21 mouse cellular contexts compared by ENCODE assay signal in the genomic region with DNA sequence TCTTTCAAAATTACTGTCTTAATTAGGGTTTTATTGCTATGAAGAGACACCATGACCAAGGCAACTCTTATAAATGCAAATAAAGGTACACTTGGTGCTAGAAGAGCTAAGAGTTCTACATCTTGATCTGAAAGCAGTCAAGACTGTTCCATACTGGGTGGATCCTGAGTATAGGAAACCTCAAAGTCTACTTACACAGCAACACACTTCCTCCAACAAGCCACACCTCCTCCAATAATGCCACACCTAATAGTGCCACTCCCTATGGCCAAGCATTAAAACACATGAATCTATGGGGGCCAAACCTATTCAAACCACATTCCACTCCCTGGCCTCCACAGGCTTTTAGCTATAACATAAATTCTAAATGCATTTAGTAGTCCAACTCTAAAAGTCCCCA. TPM values are rescaled to one million over a fixed set of nuclear protein-coding genes. Genes with fewer than 3 reads are reported as not detected.
"Had no signal": no experiment of that assay in that cellular context is flagged by ENCODE, and none has a peak within 500 bp of the region (broad histone marks: within the 10 kb centered on the region; RNA-seq: fewer than 3 reads in every experiment).

No protein-coding gene starts in this region.

- H3K9ac ChIP-seq: kidney, embryonic 15.5 days; limb, embryonic 12.5 days; lung, embryonic 14.5 days; midbrain, embryonic 12.5 days; neural tube, embryonic 13.5 days; stomach, embryonic 15.5 days had no signal

- ATAC-seq: midbrain, embryonic 16.5 days had no signal

- H3K4me3 ChIP-seq: kidney, embryonic 15.5 days; limb, embryonic 12.5 days; midbrain, embryonic 12.5 days; neural tube, embryonic 13.5 days; stomach, embryonic 15.5 days had no signal

- H3K4me1 ChIP-seq: kidney, embryonic 15.5 days; limb, embryonic 12.5 days; midbrain, embryonic 12.5 days; neural tube, embryonic 13.5 days; stomach, embryonic 15.5 days had no signal

- DNase-seq: kidney, adult 2 months; kidney, postnatal 25 days; layer of hippocampus, adult 9-11 months; layer of hippocampus, postnatal 36 days; lung, embryonic 14.5 days; lung, postnatal 10 days; retina, postnatal 1 day; right cerebral cortex, postnatal 4 days; thymus, postnatal 4 days had no signal

- H3K27ac ChIP-seq: kidney, embryonic 15.5 days; limb, embryonic 12.5 days; macrophage; midbrain, embryonic 12.5 days; neural tube, embryonic 13.5 days; stomach, embryonic 15.5 days had no signal

- H3K27me3 ChIP-seq: kidney, embryonic 15.5 days; limb, embryonic 12.5 days; midbrain, embryonic 12.5 days; neural tube, embryonic 13.5 days; stomach, embryonic 15.5 days had no signal

- H3K9me3 ChIP-seq: kidney, embryonic 15.5 days; limb, embryonic 12.5 days; midbrain, embryonic 12.5 days; neural tube, embryonic 13.5 days; stomach, embryonic 15.5 days had no signal

RNA-seq across cellular contexts. Expression of gene Gm29609, which starts 17.2 kb away (rescaled TPM):
- polyA plus RNA-seq: macrophage had no signal

RNA-seq across cellular contexts. Expression of gene Ucn, which starts 23.8 kb away (rescaled TPM):
- total RNA-seq: layer of hippocampus, adult 18-20 months; layer of hippocampus, postnatal 36 days; liver, adult 2 months; megakaryocyte-erythroid progenitor cell, adult 5-6 weeks had no signal
- polyA plus RNA-seq: kidney, adult 2 months; kidney, embryonic 15.5 days; limb, embryonic 12.5 days; liver, adult 2 months; lung, embryonic 14.5 days; macrophage; midbrain, embryonic 12.5 days; midbrain, embryonic 16.5 days; neural tube, embryonic 13.5 days; spleen, adult 2 months; stomach, embryonic 15.5 days; thymus, postnatal 0 days had no signal
